Mouse (Mus musculus): ENCODE results near the gene Pola2.

DNA sequence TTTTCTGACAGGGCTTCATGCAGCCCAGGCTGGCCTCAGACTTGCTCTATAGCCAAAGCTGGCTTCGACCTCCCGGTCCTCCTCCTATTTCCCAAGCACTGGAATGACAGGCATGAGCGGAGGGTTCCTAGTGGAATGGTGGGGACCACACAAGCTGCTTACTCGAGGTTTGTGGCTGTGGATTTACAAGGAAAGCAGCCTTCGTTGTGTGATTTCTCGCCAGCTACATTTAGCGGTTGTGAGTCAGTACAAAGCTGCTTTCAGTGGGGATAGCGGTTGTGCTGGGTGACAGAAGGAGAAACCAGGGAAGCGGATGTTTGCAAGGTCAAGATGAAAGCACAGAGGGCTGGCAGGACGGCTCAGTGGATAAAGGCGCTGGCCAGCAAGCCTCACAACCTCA is 41.5 kb upstream of the Pola2 start:
- TF ChIP-seq CTCF (IDR thresholded peaks at IDR 0.05; ENCODE audit: borderline replicate concordance, control insufficient read depth, extremely low read depth, insufficient read depth, low read length, poor library complexity), result no peak
- no peak for TF ChIP-seq POLR2A (IDR thresholded peaks at IDR 0.05; ENCODE audit: control insufficient read depth, extremely low read depth, insufficient read depth, low read length, poor library complexity)

Data from thymus, adult 2 months (tissue).